Mouse (Mus musculus) ES-E14 (cell line): Measurements from ENCODE around the gene Acadl.

Source experiments
- CHD2 ChIP-seq: IDR thresholded peaks from 2 replicates; pipeline ENCODE4 v1.6.1; 2014; ENCODE audit warnings: mild to moderate bottlenecking, low read depth, low read length, inconsistent platforms
- HCFC1 ChIP-seq: IDR thresholded peaks from 2 replicates; pipeline ENCODE4 v1.6.1; 2012; ENCODE audit warnings: low read length, inconsistent platforms, borderline replicate concordance; ENCODE audit not compliant: insufficient read depth
- ZC3H11A ChIP-seq: IDR thresholded peaks from 2 replicates; pipeline ENCODE4 v1.6.1; 2012; ENCODE audit warnings: low read depth, mild to moderate bottlenecking, inconsistent platforms, low read length, borderline replicate concordance
- ZNF384 ChIP-seq: IDR thresholded peaks from 2 replicates; pipeline ENCODE4 v1.6.1; 2012; ENCODE audit warnings: low read depth, low read length, inconsistent platforms

GRCm38 (mm10) chr1:66847506-66847905 is 15.6 kb downstream of the Acadl start:
- TF ChIP-seq ZNF384 (no peak), CHD2 (no peak), ZC3H11A (no peak), HCFC1 (no peak)
